Mouse (Mus musculus) G1E (cell line): ENCODE data around the gene Dkkl1. TPM values are rescaled to one million over a fixed set of nuclear protein-coding genes. Genes with fewer than 3 reads are reported as not detected.

Source experiments
- ATAC-seq: 2 replicates; pipeline ENCODE4 v1.8.0; 2016; ENCODE audit warnings: mild to moderate bottlenecking; ENCODE audit not compliant: insufficient number of reproducible peaks, poor library complexity, low FRiP score, severe bottlenecking; ENCODE audit errors: extremely low read depth
- DNase-seq: peaks from one replicate; pipeline ENCODE4 v3.0.0; 2012; ENCODE audit warnings: low spot score
- H3K27me3 ChIP-seq: 2 replicates; pipeline ENCODE4 v1.6.1; 2012; ENCODE audit warnings: mild to moderate bottlenecking, low read length, inconsistent platforms; ENCODE audit not compliant: insufficient read depth
- H3K36me3 ChIP-seq: replicated peaks from 2 replicates; pipeline ENCODE3; 2012; ENCODE audit warnings: mild to moderate bottlenecking, inconsistent platforms
- H3K4me1 ChIP-seq: 2 replicates; pipeline ENCODE4 v1.6.1; 2012; ENCODE audit warnings: low read depth, low read length, inconsistent platforms, mixed read lengths; ENCODE audit not compliant: insufficient read depth
- H3K4me3 ChIP-seq: 2 replicates; pipeline ENCODE4 v1.5.1; 2012; ENCODE audit warnings: low read depth, mild to moderate bottlenecking, inconsistent platforms, low read length, moderate library complexity, mixed read lengths
- H3K9me3 ChIP-seq: replicated peaks from 2 replicates; pipeline ENCODE4 v1.6.1; 2012; ENCODE audit warnings: inconsistent platforms
- CTCF ChIP-seq: IDR thresholded peaks from 2 replicates; pipeline ENCODE4 v1.5.1; 2012; ENCODE audit warnings: low read depth, low read length, inconsistent platforms, mixed read lengths
- GATA1 ChIP-seq: IDR thresholded peaks from 2 replicates; pipeline ENCODE4 v1.6.1; 2012; ENCODE audit warnings: borderline replicate concordance, low read length, inconsistent platforms, mixed read lengths
- GATA2 ChIP-seq: IDR thresholded peaks from 2 replicates; pipeline ENCODE4 v1.6.1; 2012; ENCODE audit warnings: low read depth, low read length, inconsistent platforms, borderline replicate concordance
- POLR2AphosphoS5 ChIP-seq: IDR thresholded peaks from 2 replicates; pipeline ENCODE4 v1.6.1; 2012; ENCODE audit warnings: low read depth, low read length, inconsistent platforms; ENCODE audit not compliant: insufficient replicate concordance
- TAL1 ChIP-seq: conservative IDR thresholded peaks from 2 replicates; pipeline ENCODE4 v1.6.1; 2012; ENCODE audit warnings: low read depth, low read length, inconsistent platforms, mixed read lengths
- polyA plus RNA-seq: library from polyadenylated mRNA; stranded (reverse); fragments of >175 nt; gene quantifications from 2 replicates; pipeline ENCODE4 v1.2.3, GENCODE M21; 2012
- total RNA-seq, 2 experiments: library from RNA; stranded (forward) in 1 of 2; stranded (reverse) in 1 of 2; fragments of 200-1000 nt in 1 of 2; fragments of >200 nt in 1 of 2; fragmentation: Nextera tagmentation in 1 of 2; gene quantifications; 2 replicates each; pipeline ENCODE4 v1.2.3; 2014 to 2017

Gene Dkkl1
- total and polyA plus RNA-seq, 3 experiments = 0.11 TPM; not detected in 2

GRCm38 (mm10) chr7:45166950-45167401 is 45.0 kb downstream of the Dkkl1 start:
- ATAC-seq = no peak
- DNase-seq = no peak
- H3K9me3 ChIP-seq = peaks cover 25% of the 10 kb centered on the region

GRCm38 (mm10) chr7:45165701-45166100 is 46.2 kb downstream of the Dkkl1 start:
- Histone ChIP-seq H3K27me3 (peaks cover 66% of the 10 kb centered on the region), H3K36me3 (peaks cover 5% of the 10 kb centered on the region), H3K4me3 (no peak overlapping the region), H3K4me1 (peaks cover 31% of the 10 kb centered on the region), H3K9me3 (peaks cover 20% of the 10 kb centered on the region)
- no peak for TF ChIP-seq POLR2AphosphoS5
- ATAC-seq (no peak), DNase-seq (no peak)

More at GRCm38 (mm10) chr7:45166950-45167401, 45.0 kb downstream of the Dkkl1 start:
- Histone ChIP-seq H3K27me3 (peaks cover 69% of the 10 kb centered on the region), H3K36me3 (no peaks in the 10 kb centered on the region), H3K4me1 (peaks cover 29% of the 10 kb centered on the region), H3K4me3 (no peak overlapping the region)
- TF ChIP-seq CTCF (no peak), POLR2AphosphoS5 (no peak), GATA1 (no peak), GATA2 (no peak), TAL1 (no peak)

GRCm38 (mm10) chr7:45164833-45165232 is 47.1 kb downstream of the Dkkl1 start:
- Histone ChIP-seq H3K9me3 (peaks cover 12% of the 10 kb centered on the region), H3K36me3 (peaks cover 14% of the 10 kb centered on the region), H3K4me1 (peaks cover 31% of the 10 kb centered on the region), H3K4me3 (no peak overlapping the region), H3K27me3 (peaks cover 61% of the 10 kb centered on the region)
- ATAC-seq = no peak
- TF ChIP-seq CTCF (no peak), POLR2AphosphoS5 (no peak), TAL1 (no peak), GATA1 (no peak), GATA2 (no peak)
- DNase-seq = no peak

DNA sequence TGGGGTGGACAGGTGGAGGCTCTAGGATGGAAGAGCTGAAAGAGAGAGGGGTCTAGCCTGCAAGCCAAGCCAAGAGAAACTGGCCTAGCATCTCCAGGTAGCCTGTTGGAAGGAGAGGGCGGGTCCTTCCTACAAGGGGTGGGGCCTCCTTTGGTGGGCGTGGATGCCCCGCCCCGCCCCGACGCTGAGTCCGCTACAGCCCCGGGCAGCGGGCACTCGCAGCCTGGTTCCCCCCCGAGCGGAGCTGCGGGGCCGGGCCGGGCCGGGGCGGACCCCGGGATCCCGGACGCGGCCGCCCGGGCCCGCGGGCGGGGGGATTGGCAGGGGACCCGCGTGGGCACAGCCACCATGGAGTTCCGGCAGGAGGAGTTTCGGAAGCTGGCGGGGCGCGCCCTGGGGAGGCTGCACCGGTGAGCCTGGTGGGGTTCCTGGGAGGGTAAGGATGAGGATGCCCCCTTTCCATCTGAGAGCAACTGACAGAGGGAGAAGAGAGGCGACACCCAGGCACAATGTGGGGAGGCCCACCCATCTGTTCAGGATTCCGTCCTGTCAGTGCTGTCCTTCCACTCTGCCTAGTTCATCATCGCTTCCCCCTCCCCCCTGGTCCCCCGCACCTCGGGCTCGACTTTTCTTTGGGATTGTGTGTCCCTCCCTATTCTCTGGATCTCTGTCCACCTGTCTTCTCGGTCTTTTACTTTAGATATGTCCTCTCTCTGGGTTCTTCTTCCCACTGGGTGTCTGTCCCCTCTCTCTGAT is 48.0 kb downstream of the Dkkl1 start, which contains the start of gene Slc17a7:
Gene Slc17a7, plus strand, starts transcription at position 215 of the 756 bp plus-strand sequence.
- H3K36me3 ChIP-seq = peaks cover 23% of the 10 kb centered on the region
- peaks cover 5% of the 10 kb centered on the region for H3K9me3 ChIP-seq
- no peak for DNase-seq
- ATAC-seq = no peak
- peaks cover 31% of the 10 kb centered on the region for H3K4me1 ChIP-seq
- peak within 1 kb of the TSS; percentile 60 for H3K4me3 ChIP-seq
- H3K27me3 ChIP-seq = peaks cover 61% of the 10 kb centered on the region
- TF ChIP-seq TAL1 (no peak), GATA2 (no peak), GATA1 (no peak), CTCF (no peak), POLR2AphosphoS5 (no peak)

DNA sequence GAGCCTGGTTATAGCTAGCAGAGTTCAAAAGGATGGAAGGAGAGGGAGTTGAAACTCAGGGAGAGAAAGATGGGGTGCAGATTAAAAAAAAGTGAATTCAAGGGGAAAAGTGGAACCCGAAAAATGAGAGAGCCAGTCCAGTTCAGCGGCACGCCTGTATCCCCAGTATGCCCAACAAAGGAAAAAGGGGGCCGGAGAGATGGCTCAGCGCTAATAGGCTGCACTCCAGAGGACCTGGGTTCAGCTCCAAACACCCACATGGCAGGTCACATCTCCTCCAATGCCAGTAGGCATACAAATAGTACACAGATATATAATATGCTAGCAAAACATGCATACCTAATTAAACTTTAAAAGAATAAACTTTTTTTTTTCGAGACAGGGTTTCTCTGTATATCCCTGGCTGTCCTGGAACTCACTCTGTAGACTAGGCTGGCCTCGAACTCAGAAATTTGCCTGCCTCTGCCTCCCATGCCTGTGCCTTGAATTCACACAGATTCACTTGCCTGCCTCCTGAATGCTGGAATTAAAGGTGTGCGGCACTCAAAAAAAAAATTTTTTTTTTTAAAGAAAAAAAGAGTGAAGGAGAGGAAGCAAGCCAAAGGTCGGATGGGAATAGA is 48.8 kb downstream of the Dkkl1 start:
- no peak for ATAC-seq
- TF ChIP-seq GATA1 (no peak), TAL1 (no peak), POLR2AphosphoS5 (no peak), CTCF (no peak), GATA2 (no peak)
- H3K27me3 ChIP-seq = peaks cover 54% of the 10 kb centered on the region

GRCm38 (mm10) chr7:45162551-45162950 is 49.4 kb downstream of the Dkkl1 start:
- DNase-seq = no peak
- H3K4me3 ChIP-seq = peak overlapping the region; percentile 70; the same call in 1 of the 2 replicates
- no peak for TF ChIP-seq CTCF
- TF ChIP-seq POLR2AphosphoS5 = no peak
- TF ChIP-seq TAL1 = no peak
- TF ChIP-seq GATA1 = no peak
- TF ChIP-seq GATA2 = no peak
- H3K27me3 ChIP-seq = peaks cover 48% of the 10 kb centered on the region
- H3K9me3 ChIP-seq = no peaks in the 10 kb centered on the region
- ATAC-seq = no peak
- peaks cover 37% of the 10 kb centered on the region for H3K36me3 ChIP-seq
- H3K4me1 ChIP-seq = peaks cover 33% of the 10 kb centered on the region

More for the DNA sequence above, 48.8 kb downstream of the Dkkl1 start:
- Histone ChIP-seq H3K4me1 (peaks cover 33% of the 10 kb centered on the region), H3K9me3 (no peaks in the 10 kb centered on the region), H3K4me3 (no peak overlapping the region), H3K36me3 (peaks cover 31% of the 10 kb centered on the region)
- DNase-seq = no peak
